Mouse (Mus musculus) kidney, adult 2 months (tissue): Measurements from ENCODE around the gene Ptgis.

ENCODE experiments used
- CTCF ChIP-seq: fragments of 200-500 bp; conservative IDR thresholded peaks from 2 replicates; pipeline ENCODE4 v1.5.1; 2011; ENCODE audit warnings: low read depth, mild to moderate bottlenecking, control low read depth, low read length, moderate library complexity, mixed read lengths; ENCODE audit not compliant: insufficient read depth, insufficient read length
- POLR2A ChIP-seq: fragments of 200-500 bp; IDR thresholded peaks from one replicate; pipeline ENCODE4 v1.6.1; 2011; ENCODE audit warnings: low read depth, low read length, control low read depth

GRCm38 (mm10) chr2:167149035-167149434, 91.4 kb downstream of the Ptgis start:
- TF ChIP-seq CTCF (no peak), POLR2A (no peak)
